Mouse (Mus musculus): ENCODE results near the gene Zfp872. TPM values are rescaled to one million over a fixed set of nuclear protein-coding genes. Genes with fewer than 3 reads are reported as not detected.
A peak's percentile ranks its signal among the peaks of the same experiment; 100 is the strongest.
"Not testable (repeated sequence)": the region's sequence is repeated elsewhere in the genome, so short reads cannot be mapped to it uniquely, and the experiment has no call there.

The Zfp872 gene
- 0.06 and 0.11 TPM in 2 replicates for polyA plus RNA-seq (2015; fragmentation: Nextera tagmentation; extraction: Ambion mirVana)

DNA sequence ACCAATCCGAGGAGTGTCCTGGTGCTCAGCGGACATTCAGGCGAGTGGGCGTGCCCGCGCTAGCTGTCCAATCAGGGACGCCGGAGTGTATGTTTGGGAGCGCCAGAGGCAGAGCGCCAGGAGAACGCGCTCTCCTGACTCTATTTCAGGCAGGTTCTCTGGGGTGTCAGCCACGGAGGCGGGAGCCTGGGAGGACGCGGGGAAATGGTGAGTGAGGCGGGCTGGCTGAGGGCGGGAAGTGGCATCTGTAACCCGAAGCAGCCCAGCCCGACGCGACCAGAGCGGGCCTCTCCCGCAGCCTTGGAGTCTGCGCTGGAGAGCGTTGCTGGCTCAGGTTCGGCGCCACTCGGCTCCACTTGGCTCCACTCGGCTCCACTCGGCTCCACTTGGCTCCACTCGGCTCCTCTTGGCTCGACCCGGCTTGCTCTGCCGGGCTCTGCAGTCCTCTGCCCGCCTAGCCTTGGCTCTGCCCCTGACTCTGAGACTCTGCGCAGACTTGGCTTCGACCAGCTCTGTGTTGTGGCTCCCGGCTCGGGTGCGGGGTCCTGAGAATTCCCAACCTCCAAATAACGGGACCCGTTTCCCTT, at the start of gene Zfp872:
TSS of gene Zfp872 (plus strand) at position 66 of the 587 bp plus-strand sequence.
- no peaks in the 10 kb centered on the region for H3K36me3 ChIP-seq
- WGBS: 18% methylated on average over 42 of the region's 43 CpGs
- H3K4me1 ChIP-seq: no peaks in the 10 kb centered on the region
- H3K9ac ChIP-seq: peak within 1 kb of the TSS; percentile 63
- H3K4me2 ChIP-seq (replicated peaks): peak within 1 kb of the TSS; percentile 73
- no peak within 1 kb of the TSS for H3K27ac ChIP-seq
- peaks cover 13% of the 10 kb centered on the region for H3K9me3 ChIP-seq
- peak; percentile 83 for ATAC-seq (ENCODE audit: low FRiP score, low read depth)
- peak within 1 kb of the TSS; percentile 48 for H3K4me3 ChIP-seq
- H3K27me3 ChIP-seq: peaks cover 6% of the 10 kb centered on the region

DNA sequence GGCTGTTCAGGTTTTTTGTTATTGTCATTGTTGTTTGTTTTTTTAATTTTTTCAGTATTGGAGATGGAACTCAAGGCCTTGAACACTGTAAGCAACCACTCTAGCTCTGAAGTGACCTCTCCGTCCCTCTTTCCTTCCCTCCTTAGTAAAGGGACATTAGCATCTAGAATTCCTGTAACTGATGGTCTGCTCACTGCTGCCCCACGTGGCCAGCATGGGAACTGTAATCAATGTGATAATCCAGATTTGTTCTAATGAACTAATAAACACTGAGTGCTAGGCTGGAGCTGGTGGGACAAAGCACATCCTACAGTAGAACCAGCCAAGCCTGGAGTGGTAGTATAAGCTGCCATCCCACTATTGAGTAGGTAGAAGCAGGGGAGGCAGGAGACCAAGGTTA, 49.4 kb upstream of the Zfp872 start:
- H3K27ac ChIP-seq: no peak overlapping the region
- WGBS: 28% methylated on average over 2 of the region's 2 CpGs
- no peaks in the 10 kb centered on the region for H3K36me3 ChIP-seq
- no peak overlapping the region for H3K9ac ChIP-seq
- H3K4me2 ChIP-seq (replicated peaks): no peak overlapping the region
- ATAC-seq (ENCODE audit: low FRiP score, low read depth): no peak
- no peaks in the 10 kb centered on the region for H3K9me3 ChIP-seq
- peaks cover 5% of the 10 kb centered on the region; the same call in 1 of the 2 replicates for H3K27me3 ChIP-seq
- H3K4me3 ChIP-seq: no peak overlapping the region
- 0 out of 2 replicates have a peak, but pooled peaks cover 8% of the 10 kb centered on the region for H3K4me1 ChIP-seq

DNA sequence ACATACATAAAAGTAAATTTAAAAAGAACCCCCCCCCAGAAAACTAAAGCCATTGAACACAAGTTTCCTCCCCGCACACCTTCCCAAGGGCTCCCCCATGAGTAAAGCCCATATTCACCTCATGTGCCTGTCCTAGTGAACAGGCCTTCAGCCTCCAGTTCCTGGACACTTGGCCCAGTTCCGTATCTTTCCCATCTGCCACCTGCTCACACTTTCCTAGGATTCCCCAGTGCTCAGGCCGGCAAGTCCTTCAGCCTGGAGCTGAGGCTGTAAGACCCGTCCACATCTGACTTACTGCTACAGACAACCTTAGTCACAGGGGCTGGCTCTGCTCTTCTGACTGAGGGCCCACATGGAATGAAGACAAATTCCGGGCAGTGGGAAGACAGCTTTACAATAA, 48.1 kb upstream of the Zfp872 start:
- Histone ChIP-seq H3K4me1 (0 out of 2 replicates have a peak, but pooled peaks cover 8% of the 10 kb centered on the region), H3K4me2 (replicated peaks) (no peak overlapping the region), H3K36me3 (no peaks in the 10 kb centered on the region), H3K9ac (no peak overlapping the region), H3K27ac (no peak overlapping the region), H3K27me3 (peaks cover 5% of the 10 kb centered on the region; the same call in 1 of the 2 replicates), H3K4me3 (no peak overlapping the region), H3K9me3 (no peaks in the 10 kb centered on the region)
- 88% methylated on average over 5 of the region's 5 CpGs for WGBS
- ATAC-seq (ENCODE audit: low FRiP score, low read depth): no peak

DNA sequence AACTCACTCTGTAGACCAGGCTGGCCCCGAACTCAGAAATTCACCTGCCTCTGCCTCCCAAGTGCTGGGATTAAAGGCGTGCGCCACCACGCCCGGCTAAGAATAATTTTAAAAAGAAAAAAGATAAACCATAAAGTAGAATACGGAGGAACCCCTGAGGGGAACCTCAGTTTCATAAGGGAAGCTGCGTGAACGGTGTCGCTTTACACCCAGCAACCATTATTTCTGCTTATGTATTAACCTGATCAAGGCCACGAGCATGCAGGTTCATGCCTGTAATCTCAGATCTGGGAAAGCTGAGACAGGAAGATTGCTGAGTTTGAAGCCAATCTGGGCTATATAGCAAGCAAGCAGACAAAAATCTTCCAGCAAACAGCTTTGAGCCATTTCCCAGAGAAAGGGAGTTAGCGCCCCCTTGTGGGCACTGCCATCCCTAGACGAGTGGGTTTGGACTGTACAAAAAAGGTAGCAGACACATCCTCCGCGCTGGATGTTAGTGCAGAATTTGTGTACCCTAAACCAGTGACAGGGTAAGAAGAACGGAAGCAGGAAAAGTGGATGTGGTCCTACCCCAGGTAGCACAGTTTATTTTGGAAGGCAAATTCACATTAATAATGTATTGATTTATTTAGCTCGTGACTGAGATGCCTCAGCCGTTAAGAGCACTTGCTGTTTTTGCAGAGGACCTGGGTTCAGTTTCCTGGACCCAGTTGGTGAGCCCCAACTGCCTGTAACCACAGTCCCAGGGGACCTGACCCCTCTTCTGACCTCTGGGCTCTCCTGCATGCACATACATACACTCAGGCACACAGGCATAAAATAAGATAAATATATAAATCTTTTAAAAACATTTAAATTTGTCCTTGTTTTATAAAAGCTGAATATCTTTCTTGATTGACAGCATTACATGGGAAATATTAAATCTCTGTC, 44.5 kb upstream of the Zfp872 start:
- ATAC-seq (ENCODE audit: low FRiP score, low read depth): no peak
- WGBS: 53% methylated on average over 17 of the region's 17 CpGs
- Histone ChIP-seq H3K9ac (no peak overlapping the region), H3K4me1 (no peaks in the 10 kb centered on the region), H3K9me3 (0 out of 2 replicates have a peak, but pooled peaks cover 9% of the 10 kb centered on the region), H3K27me3 (no peaks in the 10 kb centered on the region), H3K4me3 (no peak overlapping the region), H3K4me2 (replicated peaks) (no peak overlapping the region), H3K27ac (no peak overlapping the region), H3K36me3 (no peaks in the 10 kb centered on the region)

DNA sequence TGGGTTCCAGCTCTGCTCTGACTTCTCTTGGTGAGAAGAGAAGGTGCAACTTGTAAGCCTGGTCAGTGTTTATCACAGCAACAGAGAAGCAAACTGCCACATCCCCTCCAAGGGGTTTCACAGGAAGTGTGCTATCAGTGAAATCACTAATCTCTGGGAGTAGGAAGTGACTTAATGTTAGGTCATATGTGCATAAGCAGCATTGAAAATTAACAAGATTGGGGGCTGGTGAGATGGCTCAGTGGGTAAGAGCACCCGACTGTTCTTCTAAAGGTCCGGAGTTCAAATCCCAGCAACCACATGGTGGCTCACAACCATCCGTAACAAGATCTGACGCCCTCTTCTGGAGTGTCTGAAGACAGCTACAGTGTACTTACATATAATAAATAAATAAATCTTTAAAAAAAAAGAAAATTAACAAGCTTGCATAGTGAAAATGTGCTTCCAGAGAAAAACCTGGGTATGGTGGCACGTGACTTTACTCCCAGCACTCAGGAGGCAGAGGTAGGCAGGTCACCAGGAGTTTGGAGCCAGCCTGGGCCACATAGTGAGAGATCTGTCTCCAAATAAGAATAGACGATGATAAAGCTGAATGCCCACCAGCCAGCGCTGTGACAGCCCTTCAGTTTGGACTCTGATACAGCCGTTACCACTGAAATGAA, 43.5 kb upstream of the Zfp872 start:
- H3K9me3 ChIP-seq: 0 out of 2 replicates have a peak, but pooled peaks cover 9% of the 10 kb centered on the region
- WGBS: 86% methylated on average over 8 of the region's 8 CpGs

DNA sequence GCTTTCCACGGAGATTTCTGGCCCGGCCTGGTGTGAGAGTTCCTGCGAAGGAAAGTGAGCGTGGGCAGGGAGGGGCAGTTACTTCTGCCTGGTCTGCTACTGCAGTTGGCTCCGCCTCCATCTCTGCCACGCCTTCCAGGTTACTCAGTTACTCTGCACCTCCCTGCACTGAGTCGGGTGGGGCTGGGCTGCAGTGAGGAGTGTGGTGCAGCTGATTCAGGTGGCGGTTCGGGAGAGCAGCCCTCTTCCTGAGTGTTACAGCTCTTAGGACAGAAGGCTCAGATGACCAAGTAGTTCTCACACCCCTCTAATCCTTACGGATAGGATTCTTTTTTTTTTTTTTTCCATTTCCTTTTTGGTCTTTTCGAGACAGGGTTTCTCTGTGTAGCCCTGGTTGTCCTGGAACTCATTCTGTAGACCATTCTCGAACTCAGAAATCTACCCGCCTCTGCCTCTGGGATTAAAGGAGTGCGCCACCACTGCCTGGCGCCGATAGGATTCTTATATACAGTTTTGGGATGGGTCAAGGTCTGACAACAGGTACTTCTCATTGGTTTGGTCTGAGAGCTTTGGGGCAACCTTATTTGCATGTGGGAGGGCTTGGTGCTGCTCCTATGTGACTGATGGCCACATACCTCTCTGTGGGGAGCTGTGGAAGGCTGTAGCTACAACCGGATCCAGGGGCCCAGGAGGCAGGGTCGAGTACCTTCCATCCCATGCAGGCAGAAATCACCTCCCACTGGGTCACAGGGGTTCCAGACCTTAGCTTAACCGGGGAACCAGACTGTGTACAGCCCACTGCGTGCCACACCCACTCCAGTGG, 38.3 kb upstream of the Zfp872 start:
- Histone ChIP-seq H3K4me2 (replicated peaks) (no peak overlapping the region), H3K9ac (no peak overlapping the region), H3K9me3 (0 out of 2 replicates have a peak, but pooled peaks cover 9% of the 10 kb centered on the region)

More for the DNA sequence above, 43.5 kb upstream of the Zfp872 start:
- no peak for ATAC-seq (ENCODE audit: low FRiP score, low read depth)
- Histone ChIP-seq H3K27me3 (no peaks in the 10 kb centered on the region), H3K9ac (no peak overlapping the region), H3K27ac (no peak overlapping the region), H3K4me3 (no peak overlapping the region), H3K36me3 (no peaks in the 10 kb centered on the region), H3K4me2 (replicated peaks) (no peak overlapping the region), H3K4me1 (no peaks in the 10 kb centered on the region)

DNA sequence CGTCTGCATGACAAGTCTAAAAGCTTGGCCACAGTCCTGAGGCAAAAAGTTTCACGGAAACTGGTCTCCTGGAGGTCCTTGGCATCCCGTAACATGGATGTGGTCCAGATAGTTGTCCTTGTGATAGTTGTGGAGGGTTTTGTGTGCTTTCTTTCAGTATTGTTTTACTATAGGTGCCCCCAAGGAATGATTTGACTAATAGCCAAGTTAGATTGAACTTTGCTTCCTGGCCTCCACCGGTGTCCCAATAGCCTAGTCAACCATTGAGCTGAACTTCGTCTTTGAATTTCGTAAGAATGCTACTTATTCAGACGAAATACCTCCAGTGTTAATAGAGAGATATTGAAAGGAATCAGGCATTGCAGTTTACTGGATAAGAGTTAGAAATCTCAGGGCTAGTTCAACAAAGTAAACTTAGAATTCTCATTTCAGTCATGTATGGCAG, 37.6 kb upstream of the Zfp872 start:
- not testable (repeated sequence) for H3K27ac ChIP-seq; H3K4me1 ChIP-seq; H3K36me3 ChIP-seq; H3K4me3 ChIP-seq; H3K9me3 ChIP-seq; ATAC-seq (ENCODE audit: low FRiP score, low read depth); H3K4me2 ChIP-seq (replicated peaks); H3K9ac ChIP-seq; H3K27me3 ChIP-seq
- WGBS: 84% methylated on average over 7 of the region's 7 CpGs

More for the DNA sequence above, 38.3 kb upstream of the Zfp872 start:
- Histone ChIP-seq H3K4me1 (no peaks in the 10 kb centered on the region), H3K4me3 (no peak overlapping the region), H3K36me3 (no peaks in the 10 kb centered on the region), H3K27me3 (no peaks in the 10 kb centered on the region), H3K27ac (no peak overlapping the region)
- no peak for ATAC-seq (ENCODE audit: low FRiP score, low read depth)
- WGBS: 74% methylated on average over 20 of the region's 20 CpGs

DNA sequence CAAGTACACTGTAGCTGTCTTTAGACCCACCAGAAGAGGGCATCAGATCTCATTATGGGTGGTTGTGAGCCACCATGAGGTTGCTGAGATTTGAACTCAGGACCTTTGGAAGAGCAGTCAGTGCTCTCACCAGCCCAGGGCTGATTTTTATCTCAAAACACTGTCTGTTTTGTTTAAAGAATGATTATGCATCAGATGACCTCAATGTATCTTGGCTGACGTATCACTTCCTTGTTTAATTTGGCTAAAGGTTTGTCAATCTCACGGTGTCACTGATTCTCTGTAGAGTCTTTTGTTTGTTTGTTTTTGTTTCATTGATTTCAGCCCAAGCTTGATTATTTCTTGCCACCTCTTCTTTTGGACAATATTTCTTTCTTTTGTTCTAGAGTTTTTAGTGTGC, 36.9 kb upstream of the Zfp872 start:
- no peaks in the 10 kb centered on the region for H3K36me3 ChIP-seq
- no peaks in the 10 kb centered on the region for H3K27me3 ChIP-seq
- 96% methylated on average over 2 of the region's 2 CpGs for WGBS
- H3K9ac ChIP-seq: no peak overlapping the region
- no peak overlapping the region for H3K4me3 ChIP-seq
- H3K27ac ChIP-seq: no peak overlapping the region
- ATAC-seq (ENCODE audit: low FRiP score, low read depth): no peak
- H3K4me2 ChIP-seq (replicated peaks): no peak overlapping the region
- H3K9me3 ChIP-seq: 0 out of 2 replicates have a peak, but pooled peaks cover 9% of the 10 kb centered on the region
- H3K4me1 ChIP-seq: peaks cover 4% of the 10 kb centered on the region; the same call in 1 of the 2 replicates

DNA sequence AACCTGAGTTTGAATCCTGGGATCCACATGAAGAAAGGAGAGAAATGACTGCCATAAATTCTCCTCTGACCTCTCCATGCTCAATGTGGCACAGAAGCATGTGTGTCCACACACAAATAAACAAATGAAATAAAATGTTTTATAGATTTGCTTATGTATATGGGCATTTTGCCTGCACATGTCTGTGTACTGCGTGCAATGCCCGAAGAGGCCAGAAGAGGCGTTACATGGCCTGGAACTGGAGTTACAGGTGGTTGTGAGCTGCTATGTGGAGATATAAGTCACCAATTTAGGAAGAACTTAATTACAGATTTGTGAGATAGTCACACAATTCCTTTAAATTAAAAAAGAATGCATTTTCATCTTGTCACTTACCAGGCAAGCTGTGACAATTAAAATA, 34.1 kb upstream of the Zfp872 start:
- Histone ChIP-seq H3K4me2 (replicated peaks) (no peak overlapping the region), H3K4me1 (peaks cover 18% of the 10 kb centered on the region), H3K36me3 (peaks cover 9% of the 10 kb centered on the region), H3K9me3 (no peaks in the 10 kb centered on the region), H3K9ac (no peak overlapping the region), H3K27me3 (peaks cover 9% of the 10 kb centered on the region), H3K27ac (no peak overlapping the region), H3K4me3 (no peak overlapping the region)
- WGBS: 86% methylated on average over 3 of the region's 3 CpGs
- no peak for ATAC-seq (ENCODE audit: low FRiP score, low read depth)

DNA sequence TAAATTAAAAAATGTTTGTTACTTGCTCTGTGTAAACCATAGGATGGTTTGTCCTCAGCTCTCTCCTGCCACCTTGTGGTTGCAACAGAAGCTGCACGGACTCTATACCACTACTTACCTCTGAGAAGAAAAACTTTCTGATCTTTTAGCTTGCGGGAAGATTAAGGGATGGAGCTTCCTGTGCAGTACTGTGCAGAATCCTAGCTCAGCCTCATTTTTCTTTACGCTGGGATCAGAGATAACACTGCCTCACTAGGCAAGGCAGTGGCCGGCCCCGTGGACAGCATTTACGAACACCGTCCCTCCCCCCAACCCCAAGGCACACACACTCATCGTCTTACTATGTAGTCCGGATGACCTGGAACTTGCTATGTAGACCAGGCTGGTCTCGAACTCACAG, 32.3 kb upstream of the Zfp872 start:
- WGBS: 22% methylated on average over 10 of the region's 10 CpGs
- peaks cover 9% of the 10 kb centered on the region for H3K27me3 ChIP-seq
- H3K9ac ChIP-seq: no peak overlapping the region
- peak overlapping the region; percentile 60 for H3K4me2 ChIP-seq (replicated peaks)
- ATAC-seq (ENCODE audit: low FRiP score, low read depth): peak; percentile 25; the same call in 1 of the 2 replicates
- no peak overlapping the region for H3K27ac ChIP-seq
- H3K36me3 ChIP-seq: peaks cover 11% of the 10 kb centered on the region
- peaks cover 18% of the 10 kb centered on the region for H3K4me1 ChIP-seq
- peak overlapping the region; percentile 24; the same call in 1 of the 2 replicates for H3K4me3 ChIP-seq
- H3K9me3 ChIP-seq: no peaks in the 10 kb centered on the region

Data from limb, embryonic 13.5 days (tissue).